Mouse (Mus musculus) heart, postnatal 0 days (tissue): ENCODE data around the gene Ildr2.

Source experiments
- CTCF ChIP-seq: IDR thresholded peaks from 2 replicates; pipeline ENCODE4 v1.5.1; 2016; ENCODE audit warnings: antibody characterized with exemption, control low read depth, low read depth
- EP300 ChIP-seq: IDR thresholded peaks from 2 replicates; pipeline ENCODE4 v1.6.1; 2016; ENCODE audit warnings: antibody characterized with exemption, low read depth

- TF ChIP-seq CTCF: no peak
- TF ChIP-seq EP300: no peak
Observed at GRCm38 (mm10) chr1:166253898-166254894, at the start of gene Ildr2.
